19 mouse cellular contexts compared by ENCODE assay signal in genomic region chr8:76787744-76788143, GRCm38 (mm10).
DNase-seq lines count a peak whose midpoint lies in the region; ATAC-seq and TF ChIP-seq lines count a peak whose summit lies in the region.
"Had no signal": no experiment of that assay in that cellular context is flagged by ENCODE, and none has a peak within 500 bp of the region (broad histone marks: within the 10 kb centered on the region; RNA-seq: fewer than 3 reads in every experiment).

No protein-coding gene starts in this region.

- H3K4me2 ChIP-seq in forebrain, postnatal 0 days (ENCODE audit: low read depth): no peak overlapping the region
- H3K4me2 ChIP-seq: embryonic facial prominence, embryonic 13.5 days; hindbrain, embryonic 15.5 days; liver, embryonic 13.5 days had no signal

- WGBS in forebrain, postnatal 0 days: 83% methylated on average over 1 of the region's 1 CpGs
- 83% methylated on average over 1 of the region's 1 CpGs for WGBS in forebrain, embryonic 10.5 days
- 88% methylated on average over 1 of the region's 1 CpGs for WGBS in embryonic facial prominence, embryonic 10.5 days

- H3K27me3 ChIP-seq in forebrain, postnatal 0 days (ENCODE audit: insufficient read depth, low read length): no peaks in the 10 kb centered on the region
- no peaks in the 10 kb centered on the region for H3K27me3 ChIP-seq in forebrain, embryonic 10.5 days (ENCODE audit: poor library complexity, severe bottlenecking)
- no peaks in the 10 kb centered on the region for H3K27me3 ChIP-seq in MEL (ENCODE audit: control insufficient read depth in 1 of 2, insufficient read depth in 2 of 2, low read length in 2 of 2)
- H3K27me3 ChIP-seq in embryonic facial prominence, embryonic 10.5 days (replicated peaks; ENCODE audit: low read depth, poor library complexity, severe bottlenecking): no peaks in the 10 kb centered on the region
- H3K27me3 ChIP-seq: embryonic facial prominence, embryonic 13.5 days; hindbrain, embryonic 15.5 days; liver, embryonic 13.5 days had no signal

- no peaks in the 10 kb centered on the region for H3K36me3 ChIP-seq in forebrain, postnatal 0 days (ENCODE audit: insufficient read depth)
- H3K36me3 ChIP-seq in forebrain, embryonic 10.5 days (replicated peaks): no peaks in the 10 kb centered on the region
- no peaks in the 10 kb centered on the region for H3K36me3 ChIP-seq in MEL (ENCODE audit: control insufficient read depth in 1 of 2, insufficient read depth in 2 of 2, low read length in 2 of 2)
- H3K36me3 ChIP-seq in embryonic facial prominence, embryonic 10.5 days (replicated peaks): no peaks in the 10 kb centered on the region
- H3K36me3 ChIP-seq: embryonic facial prominence, embryonic 13.5 days; heart, embryonic 10.5 days; hindbrain, embryonic 15.5 days; liver, embryonic 13.5 days had no signal

- peak; percentile 65 for TF ChIP-seq RAD21 in MEL (IDR thresholded peaks at IDR 0.05; ENCODE audit: low read depth, low read length)

- H3K27ac ChIP-seq in forebrain, postnatal 0 days (ENCODE audit: low read depth, low read length): no peak overlapping the region
- H3K27ac ChIP-seq in forebrain, embryonic 10.5 days: no peak overlapping the region
- H3K27ac ChIP-seq in left cerebral cortex, adult 2 months: no peak overlapping the region
- H3K27ac ChIP-seq in MEL (ENCODE audit: control insufficient read depth, low read depth, low read length): no peak overlapping the region
- no peak overlapping the region for H3K27ac ChIP-seq in embryonic facial prominence, embryonic 10.5 days (replicated peaks)
- H3K27ac ChIP-seq: embryonic facial prominence, embryonic 13.5 days; heart, embryonic 10.5 days; hindbrain, embryonic 15.5 days; liver, embryonic 13.5 days had no signal

- intact Hi-C loops in left cerebral cortex, adult 2 months (cut with DNase I): no loop called here
- intact Hi-C loops in left cerebral cortex, postnatal 4 days (cut with DNase I): no loop called here

- H3K4me1 ChIP-seq in forebrain, postnatal 0 days (ENCODE audit: insufficient read depth): no peaks in the 10 kb centered on the region
- no peaks in the 10 kb centered on the region for H3K4me1 ChIP-seq in forebrain, embryonic 10.5 days
- H3K4me1 ChIP-seq in MEL (ENCODE audit: control insufficient read depth in 1 of 2, insufficient read depth in 2 of 2, low read length in 2 of 2): no peaks in the 10 kb centered on the region
- H3K4me1 ChIP-seq in embryonic facial prominence, embryonic 10.5 days: no peaks in the 10 kb centered on the region
- H3K4me1 ChIP-seq: embryonic facial prominence, embryonic 13.5 days; hindbrain, embryonic 15.5 days; liver, embryonic 13.5 days had no signal

- peak; percentile 10; the same call in 1 of the 2 replicates for TF ChIP-seq CTCF in forebrain, postnatal 0 days (IDR thresholded peaks at IDR 0.05; ENCODE audit: low read depth)
- TF ChIP-seq CTCF in left cerebral cortex, adult 2 months (IDR thresholded peaks at IDR 0.05): peak; percentile 24
- peak; percentile 53 to 68 (median 63) for TF ChIP-seq CTCF in MEL (IDR thresholded peaks at IDR 0.05 in 2 of 3, conservative IDR thresholded peaks at IDR 0.05 in 1 of 3; ENCODE audit: control insufficient read depth in 1 of 3, insufficient read depth in 1 of 3, low read depth in 2 of 3, low read length in 3 of 3, poor library complexity in 1 of 3, severe bottlenecking in 1 of 3)

- ATAC-seq in forebrain, postnatal 0 days: no peak

- no peaks in the 10 kb centered on the region for H3K9me3 ChIP-seq in forebrain, postnatal 0 days (ENCODE audit: low read length)
- H3K9me3 ChIP-seq in forebrain, embryonic 10.5 days: no peaks in the 10 kb centered on the region
- no peaks in the 10 kb centered on the region for H3K9me3 ChIP-seq in MEL (replicated peaks; ENCODE audit: insufficient read depth, low read length)
- H3K9me3 ChIP-seq in embryonic facial prominence, embryonic 10.5 days: no peaks in the 10 kb centered on the region
- H3K9me3 ChIP-seq: embryonic facial prominence, embryonic 13.5 days; heart, embryonic 10.5 days; hindbrain, embryonic 15.5 days; liver, embryonic 13.5 days had no signal

- TF ChIP-seq EP300 in MEL (IDR thresholded peaks at IDR 0.05; ENCODE audit: low read depth in 1 of 2, low read length in 2 of 2): no peak

- no peaks in the 10 kb centered on the region for H3K79me2 ChIP-seq in MEL (ENCODE audit: control insufficient read depth, insufficient read depth, low read length, poor library complexity)

- H3K4me3 ChIP-seq in forebrain, postnatal 0 days (ENCODE audit: low read depth, low read length): no peak overlapping the region
- no peak overlapping the region for H3K4me3 ChIP-seq in forebrain, embryonic 10.5 days
- no peak overlapping the region for H3K4me3 ChIP-seq in left cerebral cortex, adult 2 months
- H3K4me3 ChIP-seq in MEL (ENCODE audit: control insufficient read depth in 1 of 2, insufficient read depth in 1 of 2, low read depth in 2 of 2, low read length in 2 of 2): no peak overlapping the region
- H3K4me3 ChIP-seq in embryonic facial prominence, embryonic 10.5 days: no peak overlapping the region
- H3K4me3 ChIP-seq: embryonic facial prominence, embryonic 13.5 days; heart, embryonic 10.5 days; hindbrain, embryonic 15.5 days; liver, embryonic 13.5 days had no signal

- H3K9ac ChIP-seq in forebrain, postnatal 0 days: no peak overlapping the region
- no peak overlapping the region for H3K9ac ChIP-seq in MEL (ENCODE audit: control insufficient read depth, low read depth, low read length, poor library complexity, severe bottlenecking)
- H3K9ac ChIP-seq: embryonic facial prominence, embryonic 13.5 days; hindbrain, embryonic 15.5 days; liver, embryonic 13.5 days had no signal

- DNase-seq in forebrain, postnatal 0 days: no peak
- no peak for DNase-seq in forebrain, embryonic 10.5 days (ENCODE audit: extremely low spot score, low spot score)
- no peak for DNase-seq in left cerebral cortex, adult 2 months (ENCODE audit: extremely low spot score in 1 of 2, low spot score in 2 of 2)
- no peak for DNase-seq in left cerebral cortex, postnatal 4 days
- DNase-seq in 3T3-L1 (ENCODE audit: low read depth, low spot score) (peak; percentile 3), MEL (ENCODE audit: low read depth, low spot score) (peak; percentile 30)
- DNase-seq in embryonic facial prominence, embryonic 10.5 days (ENCODE audit: low spot score): no peak
- DNase-seq in right cerebral cortex, postnatal 14 days: no peak
- DNase-seq: adrenal gland, postnatal 14 days; cerebellum, adult 2 months; gastrocnemius, postnatal 14 days; heart, postnatal 10 days; kidney, adult 18-20 months; liver, embryonic 13.5 days; lung, postnatal 36 days; right cerebral cortex, postnatal 4 days had no signal

- TF ChIP-seq POLR2A in MEL (IDR thresholded peaks at IDR 0.05; ENCODE audit: control insufficient read depth in 1 of 2, insufficient read depth in 1 of 2, low read depth in 1 of 2, low read length in 2 of 2, poor library complexity in 1 of 2): no peak

TF ChIP-seq in MEL, 35 proteins besides CTCF, POLR2A, EP300 and RAD21:
- peak; percentile 60 for TF ChIP-seq ZC3H11A (IDR thresholded peaks at IDR 0.05; ENCODE audit: low read depth, low read length)
- no peak for TF ChIP-seq NELFE (IDR thresholded peaks at IDR 0.05; ENCODE audit: low read depth, low read length)
- TF ChIP-seq TAL1 (IDR thresholded peaks at IDR 0.05; ENCODE audit: low read length): no peak
- TF ChIP-seq USF2 (IDR thresholded peaks at IDR 0.05; ENCODE audit: borderline replicate concordance in 1 of 2, insufficient read depth in 1 of 2, low read depth in 1 of 2, low read length in 2 of 2): no peak
- no peak for TF ChIP-seq MYB (IDR thresholded peaks at IDR 0.05; ENCODE audit: low read depth, low read length)
- no peak for TF ChIP-seq ZNF384 (IDR thresholded peaks at IDR 0.05; ENCODE audit: low read depth, low read length)
- TF ChIP-seq POLR2AphosphoS2 (IDR thresholded peaks at IDR 0.05; ENCODE audit: low read length): no peak
- peak; percentile 72 for TF ChIP-seq SMC3 (IDR thresholded peaks at IDR 0.05; ENCODE audit: low read depth, low read length)
- TF ChIP-seq UBTF (IDR thresholded peaks at IDR 0.05; ENCODE audit: borderline replicate concordance, insufficient read depth, low read depth, low read length): no peak
- no peak for TF ChIP-seq ZKSCAN1 (IDR thresholded peaks at IDR 0.05; ENCODE audit: low read depth, low read length)

Comparison
In these comparisons a context has a peak if more than half of its experiments do, and no peak if none do; other contexts are left out.
1. DNase-seq: peak in 3T3-L1 (single experiment) and MEL (single experiment); none in forebrain, postnatal 0 days (single experiment), forebrain, embryonic 10.5 days (single experiment), left cerebral cortex, adult 2 months (0 of 2), left cerebral cortex, postnatal 4 days (single experiment), embryonic facial prominence, embryonic 10.5 days (single experiment) and right cerebral cortex, postnatal 14 days (single experiment).
2. CTCF ChIP-seq: peak in every context shown above with its lines; median percentile 63 in MEL; 24 in left cerebral cortex, adult 2 months; 10 in forebrain, postnatal 0 days.